Mouse (Mus musculus) heart, adult 8-10 months (tissue): ENCODE results near the gene Arhgap24. TPM values are rescaled to one million over a fixed set of nuclear protein-coding genes. Genes with fewer than 3 reads are reported as not detected.

Experiments
- DNase-seq: peaks from one replicate; pipeline ENCODE4 v3.0.0; 2022; ENCODE audit warnings: low spot score
- total RNA-seq, 4 experiments: library from RNA; stranded (reverse); gene quantifications; 2 replicates each; pipeline ENCODE4 v1.2.4; 2022

Arhgap24 gene
- total RNA-seq, 4 experiments from 2014 or later, result 19.9 to 26.1 (median 22.1) TPM

DNA sequence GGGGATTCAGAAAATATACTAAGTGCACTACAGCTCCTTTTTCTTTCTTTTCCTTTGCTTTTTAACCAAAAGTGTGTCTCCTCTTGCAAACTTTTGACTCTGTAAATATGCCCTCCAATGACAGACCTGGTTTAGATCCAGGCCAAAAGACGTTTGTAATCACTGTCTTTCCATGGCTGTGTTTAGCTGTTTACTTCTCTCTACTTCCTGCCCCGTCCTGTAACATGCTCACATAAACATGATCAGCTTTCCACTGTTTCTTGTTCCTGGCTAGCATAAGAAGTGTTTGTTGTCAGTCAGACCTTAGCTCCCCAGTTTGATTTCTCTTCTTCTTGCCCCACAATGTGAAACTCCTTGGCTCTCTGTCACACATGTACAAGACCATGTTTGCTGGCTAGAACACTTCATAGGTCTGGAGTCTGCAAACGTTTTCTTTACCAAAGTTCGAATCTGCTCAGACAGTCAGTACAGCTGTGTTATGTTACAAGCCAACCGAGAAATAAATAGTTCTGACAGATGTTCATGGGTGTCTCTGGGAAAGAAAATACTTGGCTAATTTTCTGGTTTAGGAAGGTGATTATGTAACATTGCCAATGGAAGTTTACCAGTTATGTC is 189.6 kb downstream of the Arhgap24 start:
- DNase-seq, result peak; percentile 21

GRCm38 (mm10) chr5:102675326-102675725 is 194.1 kb downstream of the Arhgap24 start:
- DNase-seq, result no peak

DNA sequence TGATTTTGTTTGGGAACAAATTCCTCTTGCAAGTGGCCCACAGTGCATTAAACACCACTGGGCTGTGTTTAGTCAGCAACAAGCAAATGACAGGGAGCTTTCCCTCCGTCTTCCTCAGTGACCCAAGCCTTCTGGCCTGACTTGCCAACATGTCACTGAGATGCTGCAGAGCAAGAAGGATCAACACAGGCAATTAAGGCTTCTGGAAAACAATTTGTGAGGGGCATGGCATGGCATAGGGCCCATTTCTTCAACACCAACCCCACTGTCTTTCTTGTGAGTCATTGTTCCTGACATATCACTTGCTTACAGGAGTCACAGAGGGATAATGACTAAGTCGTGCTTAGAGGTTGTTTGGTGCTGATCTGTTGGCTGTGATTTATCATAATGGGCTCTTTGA is 196.0 kb downstream of the Arhgap24 start:
- no peak for DNase-seq

- peak; percentile 46 for DNase-seq
These were observed 206.5 kb downstream of the Arhgap24 start for GRCm38 (mm10) chr5:102687673-102688072.

DNA sequence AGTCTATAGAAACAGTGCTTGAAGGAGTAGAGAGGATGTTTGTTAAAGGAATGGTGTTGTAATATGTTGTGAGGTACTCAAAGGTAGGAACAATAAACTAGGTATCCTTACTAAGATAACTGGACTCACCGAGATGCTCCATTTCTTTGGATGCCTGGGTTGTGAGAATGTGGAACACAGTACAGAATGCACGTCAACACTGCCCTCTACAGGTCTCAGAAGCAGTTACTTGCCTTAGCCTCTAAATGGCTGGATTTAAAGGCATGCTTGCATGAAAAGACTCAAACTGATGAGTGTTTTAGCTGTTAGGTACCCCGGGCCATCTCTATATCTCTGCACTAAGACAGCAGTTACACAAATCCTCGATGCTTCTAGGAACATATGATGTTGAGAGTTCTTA is 211.3 kb downstream of the Arhgap24 start:
- DNase-seq, result peak; percentile 52

DNA sequence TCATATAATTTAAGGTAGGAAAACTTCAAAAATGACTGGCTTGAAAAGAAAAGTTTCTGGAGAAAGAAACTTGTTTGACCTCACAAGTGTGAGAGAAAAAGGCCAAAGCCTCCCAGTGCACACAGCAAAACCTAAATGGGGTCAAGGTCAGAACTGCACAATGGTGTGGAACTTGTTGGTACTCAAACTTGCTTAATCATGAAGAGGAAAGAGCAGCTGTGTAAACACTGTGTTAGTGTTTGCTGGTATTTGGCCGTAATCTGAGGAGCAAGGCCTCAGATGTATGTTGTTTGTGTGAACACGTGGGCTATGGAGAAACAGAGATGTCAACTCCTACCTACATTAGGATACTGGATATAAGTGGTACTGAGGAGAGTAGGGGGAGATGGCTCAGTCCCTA is 212.0 kb downstream of the Arhgap24 start:
- DNase-seq, result no peak

DNA sequence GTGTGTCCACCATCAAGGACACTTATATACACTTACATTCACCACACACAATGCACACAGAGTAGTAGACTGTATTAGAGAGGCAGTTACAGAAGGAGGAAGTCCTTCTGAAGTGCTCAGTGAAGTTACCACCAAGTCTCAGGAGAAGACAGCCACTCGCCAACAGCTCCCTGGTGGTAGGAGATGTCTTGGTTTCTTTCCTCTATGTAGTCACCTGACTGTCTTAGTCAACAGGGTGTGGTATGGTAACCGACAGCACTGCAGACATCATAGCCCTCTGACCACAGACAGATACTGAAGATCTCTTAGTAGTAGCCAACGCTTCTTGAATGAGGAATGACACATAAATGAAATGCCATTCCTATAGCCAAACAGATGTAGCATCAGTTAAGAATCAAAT is 212.7 kb downstream of the Arhgap24 start:
- no peak for DNase-seq

- DNase-seq, result no peak
These were observed 216.6 kb downstream of the Arhgap24 start for GRCm38 (mm10) chr5:102697784-102698183.

DNA sequence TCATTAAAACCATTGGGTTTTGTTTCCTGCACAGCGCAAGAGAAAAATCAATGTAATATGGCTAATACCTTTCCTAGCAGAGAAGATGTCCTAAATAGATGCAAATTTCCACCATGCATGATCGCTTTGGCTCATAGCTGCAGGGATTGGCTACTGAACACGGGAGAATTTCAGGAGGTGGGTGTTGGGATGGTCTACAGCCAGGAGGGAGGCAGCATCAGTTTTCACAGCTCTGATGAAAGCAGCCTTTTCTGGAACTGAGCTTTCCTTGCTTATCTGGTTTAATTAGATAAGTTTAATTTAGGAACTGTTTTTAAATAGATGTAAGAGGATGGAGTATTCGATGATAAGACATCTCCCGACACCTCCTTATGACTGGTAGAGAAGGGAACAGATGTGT is 217.2 kb downstream of the Arhgap24 start:
- peak; percentile 44 for DNase-seq

- DNase-seq, result peak; percentile 48
These were observed 217.7 kb downstream of the Arhgap24 start for GRCm38 (mm10) chr5:102698891-102699290.

- no peak for DNase-seq
These were observed 221.4 kb downstream of the Arhgap24 start for GRCm38 (mm10) chr5:102702581-102702980.

GRCm38 (mm10) chr5:102703325-102704099 is 222.3 kb downstream of the Arhgap24 start:
- peak; percentile 64 for DNase-seq

DNA sequence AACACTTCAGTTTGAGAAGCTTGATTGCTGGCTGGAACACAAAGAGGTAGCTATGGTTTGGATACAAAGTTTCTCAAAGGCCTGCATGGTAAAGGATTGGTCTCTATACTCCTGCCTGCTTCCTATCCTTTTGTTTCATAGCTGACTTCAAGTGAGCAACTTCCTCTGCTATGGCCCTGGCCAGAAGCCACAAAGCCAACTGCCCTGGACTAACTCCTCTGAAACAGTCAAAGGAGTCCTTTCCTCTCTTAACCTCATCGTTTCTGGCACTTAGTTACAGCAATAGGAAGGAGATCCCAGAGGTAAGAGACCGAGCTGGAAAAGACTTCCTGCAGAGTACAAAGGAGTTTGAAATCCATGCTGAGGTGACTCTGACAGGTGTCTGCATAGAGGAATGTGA is 224.0 kb downstream of the Arhgap24 start:
- no peak for DNase-seq

DNA sequence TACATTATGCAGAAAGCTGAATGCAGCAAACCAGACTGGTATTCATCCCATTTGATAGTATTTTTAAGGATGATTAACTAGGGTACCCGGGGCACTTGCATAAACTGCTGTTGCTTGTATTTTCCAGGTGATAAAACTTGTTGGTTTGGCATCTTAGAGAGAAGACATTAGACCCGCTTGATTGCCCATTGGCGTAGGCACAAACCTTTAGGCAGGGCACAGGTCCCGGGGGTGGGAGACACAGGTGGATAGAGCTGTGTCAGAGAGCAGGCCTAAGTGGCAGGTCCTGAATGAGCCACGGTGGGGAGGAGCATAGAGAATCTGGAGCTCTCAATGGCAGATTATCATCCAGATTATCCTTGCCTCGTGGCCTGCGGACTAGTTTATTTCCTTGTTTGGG is 229.1 kb downstream of the Arhgap24 start:
- DNase-seq, result no peak

DNA sequence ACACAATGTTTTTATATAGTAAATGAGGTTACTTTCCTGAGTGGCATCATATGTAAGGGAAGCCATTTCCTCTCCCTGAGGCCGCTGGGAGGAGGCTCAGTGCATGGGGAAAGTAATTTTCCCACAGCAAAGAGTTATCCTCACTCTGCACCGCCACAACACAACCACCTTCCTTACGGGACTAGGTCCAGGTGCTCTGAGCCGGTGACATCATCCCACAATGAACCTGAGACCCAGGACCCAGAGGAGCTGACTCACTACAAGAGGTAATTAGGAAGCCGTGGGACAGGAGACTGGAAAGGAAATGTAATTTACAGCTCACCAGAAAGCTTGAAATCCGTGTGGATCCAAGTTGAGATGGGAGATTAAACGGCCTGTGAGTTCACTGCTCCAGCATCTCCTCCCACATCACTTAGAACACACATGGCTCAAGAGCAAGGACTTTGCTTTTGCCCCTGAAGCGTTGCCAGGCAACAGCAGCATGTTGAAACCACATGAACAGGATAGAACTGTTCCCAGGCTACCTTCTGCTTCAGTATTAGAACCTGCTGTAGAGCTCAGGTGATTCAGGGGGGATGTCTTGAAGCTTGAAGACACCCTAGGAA is 238.3 kb downstream of the Arhgap24 start:
- no peak for DNase-seq

DNA sequence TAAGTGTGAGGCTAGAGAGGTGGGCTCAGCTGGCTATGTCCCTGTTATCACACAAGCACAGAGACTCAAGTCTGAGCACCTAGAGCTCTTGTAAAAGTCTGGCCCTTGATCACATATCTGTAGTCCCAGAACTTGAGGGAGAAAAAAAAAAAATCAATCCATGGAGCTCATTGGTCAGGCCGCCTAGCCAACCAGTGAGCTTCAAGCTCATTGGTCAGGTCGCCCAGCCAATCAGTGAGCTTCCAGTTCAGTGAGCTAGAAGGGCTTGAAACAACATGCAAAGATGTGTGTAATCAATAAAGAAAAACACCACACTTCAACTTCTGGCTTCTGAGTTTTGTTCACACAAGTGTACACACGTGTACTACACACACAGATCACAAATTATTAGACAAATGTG is 242.4 kb downstream of the Arhgap24 start:
- DNase-seq, result no peak

DNA sequence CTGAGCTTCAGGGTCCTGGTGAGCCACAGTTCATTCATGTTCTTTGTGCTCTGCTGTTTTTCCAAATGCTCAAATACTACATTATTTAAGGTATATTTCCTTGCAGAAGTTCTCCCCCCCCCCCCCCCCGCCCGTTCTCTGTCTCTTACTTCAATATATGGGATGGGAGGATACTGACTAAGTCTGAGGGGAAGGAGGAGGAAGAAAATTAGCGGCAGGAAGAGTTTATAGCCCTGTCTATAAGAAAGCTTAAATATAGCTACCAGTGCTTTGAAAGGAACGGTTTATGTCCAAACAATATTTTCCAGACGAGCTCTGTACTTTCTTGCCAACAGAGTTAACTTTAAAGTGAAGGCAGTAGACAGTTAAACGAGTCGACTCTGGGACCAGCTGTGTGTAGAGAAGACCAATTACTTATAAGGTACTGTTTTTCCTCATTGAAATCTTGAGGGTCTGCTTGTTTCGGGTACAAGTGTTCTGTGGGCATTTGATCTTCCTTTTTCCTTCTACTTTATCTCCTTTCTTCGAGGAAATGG is 243.7 kb downstream of the Arhgap24 start:
- DNase-seq, result no peak

DNA sequence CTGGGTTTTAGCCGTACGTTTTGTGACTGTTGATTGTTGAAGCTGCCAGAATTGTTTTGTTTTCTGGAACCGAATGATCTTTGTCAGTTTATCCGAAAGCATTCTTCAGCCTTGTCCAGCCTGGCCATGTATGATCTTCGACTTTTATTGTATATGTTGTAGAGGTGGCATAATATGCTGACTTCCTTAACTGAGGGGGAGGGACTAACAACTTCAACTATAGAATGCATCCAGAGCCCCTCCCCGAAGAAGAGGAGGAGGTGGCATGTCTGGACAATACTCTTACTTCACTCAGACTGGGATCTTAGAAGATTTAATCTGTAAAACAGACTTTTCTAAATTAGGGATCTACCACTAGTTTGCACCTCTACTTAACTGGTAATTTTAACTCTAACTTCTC is 244.2 kb downstream of the Arhgap24 start:
- no peak for DNase-seq

- no peak for DNase-seq
These were observed 245.8 kb downstream of the Arhgap24 start for GRCm38 (mm10) chr5:102726985-102727384.

DNA sequence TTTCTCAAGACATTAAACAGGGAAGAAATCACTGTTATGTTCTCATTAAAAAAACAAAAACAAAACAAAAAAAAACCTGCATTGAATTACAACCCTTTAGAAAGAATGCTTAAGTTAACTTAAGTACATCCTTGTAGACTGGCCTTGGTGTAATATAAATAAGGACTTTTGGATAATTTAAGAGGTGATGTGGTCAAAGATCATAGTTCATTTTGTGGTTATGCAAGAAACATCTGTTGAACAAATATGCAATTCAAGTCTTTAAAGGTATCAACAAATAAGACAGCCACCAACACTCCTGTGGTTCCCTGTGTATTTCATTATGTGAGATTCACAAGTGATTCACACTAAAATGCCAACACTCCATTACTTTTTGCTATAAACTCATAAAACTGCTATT is 247.3 kb downstream of the Arhgap24 start:
- no peak for DNase-seq

DNA sequence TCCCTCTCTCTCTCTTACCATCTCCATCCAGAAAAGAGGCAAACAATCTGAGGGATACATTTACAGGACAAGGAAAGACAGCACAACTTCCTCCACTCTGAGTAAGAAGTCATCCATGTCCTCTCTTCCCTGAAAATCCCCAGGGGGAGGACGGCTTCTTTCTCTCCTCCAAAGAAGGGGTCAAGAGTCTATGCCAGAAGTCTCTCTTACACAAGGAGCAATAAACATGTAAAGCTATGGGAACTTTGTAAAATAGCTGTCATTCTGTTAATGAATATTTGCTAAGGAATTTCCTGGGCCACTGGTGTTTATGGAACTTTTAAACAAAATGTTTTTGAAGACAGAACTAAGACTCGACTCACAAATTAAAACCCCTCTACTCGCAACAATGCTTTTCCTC is 248.3 kb downstream of the Arhgap24 start:
- DNase-seq, result no peak

DNA sequence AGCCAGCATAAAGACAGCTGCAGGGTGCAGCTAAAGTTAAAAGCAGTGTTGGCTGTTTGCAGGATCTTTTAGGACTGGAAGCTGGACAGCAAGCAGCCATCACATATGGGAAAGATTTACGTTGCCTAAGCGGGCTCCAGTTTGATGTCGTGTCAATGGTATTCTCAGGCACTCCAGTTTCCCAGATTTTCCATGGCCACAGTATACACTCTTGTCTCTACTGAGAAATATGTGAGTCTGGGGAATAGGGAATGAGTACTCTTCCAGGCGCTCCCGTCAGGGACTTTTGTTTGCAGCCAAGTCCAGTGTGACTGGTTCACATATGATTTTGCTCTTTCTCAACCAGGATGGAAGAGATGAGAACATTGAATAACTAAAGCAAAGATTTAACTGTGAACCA is 254.9 kb downstream of the Arhgap24 start:
- DNase-seq, result no peak
